Mouse (Mus musculus) G1E (cell line): ENCODE data around the gene Trim69. TPM values are rescaled to one million over a fixed set of nuclear protein-coding genes. Genes with fewer than 3 reads are reported as not detected.

Source experiments
- ATAC-seq: 2 replicates; pipeline ENCODE4 v1.8.0; 2016; ENCODE audit warnings: mild to moderate bottlenecking; ENCODE audit not compliant: insufficient number of reproducible peaks, poor library complexity, low FRiP score, severe bottlenecking; ENCODE audit errors: extremely low read depth
- DNase-seq: peaks from one replicate; pipeline ENCODE4 v3.0.0; 2012; ENCODE audit warnings: low spot score
- H3K27me3 ChIP-seq: 2 replicates; pipeline ENCODE4 v1.6.1; 2012; ENCODE audit warnings: mild to moderate bottlenecking, low read length, inconsistent platforms; ENCODE audit not compliant: insufficient read depth
- H3K36me3 ChIP-seq: replicated peaks from 2 replicates; pipeline ENCODE3; 2012; ENCODE audit warnings: mild to moderate bottlenecking, inconsistent platforms
- H3K4me1 ChIP-seq: 2 replicates; pipeline ENCODE4 v1.6.1; 2012; ENCODE audit warnings: low read depth, low read length, inconsistent platforms, mixed read lengths; ENCODE audit not compliant: insufficient read depth
- H3K4me3 ChIP-seq: 2 replicates; pipeline ENCODE4 v1.5.1; 2012; ENCODE audit warnings: low read depth, mild to moderate bottlenecking, inconsistent platforms, low read length, moderate library complexity, mixed read lengths
- H3K9me3 ChIP-seq: replicated peaks from 2 replicates; pipeline ENCODE4 v1.6.1; 2012; ENCODE audit warnings: inconsistent platforms
- CTCF ChIP-seq: IDR thresholded peaks from 2 replicates; pipeline ENCODE4 v1.5.1; 2012; ENCODE audit warnings: low read depth, low read length, inconsistent platforms, mixed read lengths
- GATA1 ChIP-seq: IDR thresholded peaks from 2 replicates; pipeline ENCODE4 v1.6.1; 2012; ENCODE audit warnings: borderline replicate concordance, low read length, inconsistent platforms, mixed read lengths
- GATA2 ChIP-seq: IDR thresholded peaks from 2 replicates; pipeline ENCODE4 v1.6.1; 2012; ENCODE audit warnings: low read depth, low read length, inconsistent platforms, borderline replicate concordance
- POLR2AphosphoS5 ChIP-seq: IDR thresholded peaks from 2 replicates; pipeline ENCODE4 v1.6.1; 2012; ENCODE audit warnings: low read depth, low read length, inconsistent platforms; ENCODE audit not compliant: insufficient replicate concordance
- TAL1 ChIP-seq: conservative IDR thresholded peaks from 2 replicates; pipeline ENCODE4 v1.6.1; 2012; ENCODE audit warnings: low read depth, low read length, inconsistent platforms, mixed read lengths
- polyA plus RNA-seq: library from polyadenylated mRNA; stranded (reverse); fragments of >175 nt; gene quantifications from 2 replicates; pipeline ENCODE4 v1.2.3, GENCODE M21; 2012
- total RNA-seq, 2 experiments: library from RNA; stranded (forward) in 1 of 2; stranded (reverse) in 1 of 2; fragments of 200-1000 nt in 1 of 2; fragments of >200 nt in 1 of 2; fragmentation: Nextera tagmentation in 1 of 2; gene quantifications; 2 replicates each; pipeline ENCODE4 v1.2.3; 2014 to 2017

The Trim69 gene
- total RNA-seq (2014; fragmentation: Nextera tagmentation) (not detected in 2 replicates), total RNA-seq (2017) (not detected in 2 replicates), polyA plus RNA-seq (not detected in 2 replicates)

GRCm38 (mm10) chr2:122160680-122161079, at the start of gene Trim69:
Gene Trim69, plus strand, starts transcription at chr2:122160700.
- ATAC-seq (peak; percentile 73; the same call in 1 of the 2 replicates), DNase-seq (peak; percentile 50)
- Histone ChIP-seq H3K27me3 (peaks cover 4% of the 10 kb centered on the region; the same call in 1 of the 2 replicates), H3K9me3 (no peaks in the 10 kb centered on the region), H3K4me1 (peaks cover 13% of the 10 kb centered on the region), H3K36me3 (peaks cover 7% of the 10 kb centered on the region), H3K4me3 (no peak within 1 kb of the TSS)
- TF ChIP-seq TAL1 (no peak), CTCF (peak; percentile 48; the same call in 1 of the 2 replicates), GATA1 (no peak)

GRCm38 (mm10) chr2:122116888-122117287, 43.6 kb upstream of the Trim69 start:
- Histone ChIP-seq H3K4me3 (no peak overlapping the region; the same call in 1 of the 2 replicates), H3K9me3 (no peaks in the 10 kb centered on the region), H3K36me3 (peaks cover 26% of the 10 kb centered on the region), H3K27me3 (no peaks in the 10 kb centered on the region), H3K4me1 (peaks cover 35% of the 10 kb centered on the region)
- no peak for TF ChIP-seq GATA2
- no peak for TF ChIP-seq CTCF
- TF ChIP-seq TAL1: no peak
- TF ChIP-seq POLR2AphosphoS5: no peak
- no peak for TF ChIP-seq GATA1
- no peak for DNase-seq
- ATAC-seq: no peak

GRCm38 (mm10) chr2:122117961-122118958, 42.2 kb upstream of the Trim69 start, which contains the start of gene Spg11:
Gene Spg11, minus strand, starts transcription at chr2:122118386.
- H3K4me1 ChIP-seq: peaks cover 46% of the 10 kb centered on the region
- peak; percentile 99 for ATAC-seq
- H3K4me3 ChIP-seq: peak within 1 kb of the TSS; percentile 76
- H3K27me3 ChIP-seq: no peaks in the 10 kb centered on the region
- TF ChIP-seq CTCF (no peak), TAL1 (no peak), GATA2 (no peak), POLR2AphosphoS5 (no peak; the same call in 1 of the 2 replicates), GATA1 (no peak)
- DNase-seq: peak; percentile 99
- peaks cover 20% of the 10 kb centered on the region for H3K36me3 ChIP-seq
- H3K9me3 ChIP-seq: no peaks in the 10 kb centered on the region

- ATAC-seq: peak; percentile 84
- H3K36me3 ChIP-seq: peaks cover 2% of the 10 kb centered on the region
- H3K9me3 ChIP-seq: no peaks in the 10 kb centered on the region
- H3K4me3 ChIP-seq: peak overlapping the region; percentile 65; the same call in 1 of the 2 replicates
- no peak for TF ChIP-seq POLR2AphosphoS5
- TF ChIP-seq TAL1: peak; percentile 59
- no peak for TF ChIP-seq GATA1
- no peak for TF ChIP-seq GATA2
- TF ChIP-seq CTCF: no peak
- H3K4me1 ChIP-seq: peaks cover 84% of the 10 kb centered on the region
- DNase-seq: peak; percentile 57
- H3K27me3 ChIP-seq: no peaks in the 10 kb centered on the region
These were observed 34.6 kb upstream of the Trim69 start for GRCm38 (mm10) chr2:122125680-122126572.

GRCm38 (mm10) chr2:122126765-122127347, 33.6 kb upstream of the Trim69 start:
- TF ChIP-seq GATA2 (no peak), GATA1 (no peak), TAL1 (no peak), CTCF (no peak), POLR2AphosphoS5 (no peak)
- no peak for DNase-seq
- H3K36me3 ChIP-seq: no peaks in the 10 kb centered on the region
- H3K27me3 ChIP-seq: no peaks in the 10 kb centered on the region
- H3K9me3 ChIP-seq: no peaks in the 10 kb centered on the region
- peak overlapping the region; percentile 65; the same call in 1 of the 2 replicates for H3K4me3 ChIP-seq
- no peak for ATAC-seq
- H3K4me1 ChIP-seq: peaks cover 80% of the 10 kb centered on the region
